Mouse (Mus musculus): ENCODE data around the gene Ifit1bl2.

DNA sequence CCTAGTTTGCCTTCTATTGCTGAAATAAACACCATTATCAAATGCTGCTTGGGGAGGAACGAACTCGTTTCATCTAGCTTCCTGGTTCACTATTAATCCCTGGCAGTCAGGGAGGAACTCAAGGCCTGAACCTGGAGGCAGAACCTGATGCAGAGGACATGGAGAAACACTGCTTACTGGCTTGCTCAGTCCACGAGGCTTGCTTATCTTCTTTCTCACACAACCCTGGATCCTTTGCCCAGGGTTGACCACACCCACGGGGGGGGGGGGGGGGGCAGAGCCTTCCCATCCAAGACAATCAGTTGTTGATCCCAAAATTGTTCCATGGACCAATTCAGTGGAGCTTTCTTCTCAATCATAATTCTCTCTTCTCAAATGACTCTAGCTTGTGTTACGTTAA lies 22.2 kb upstream of the Ifit1bl2 start:
- TF ChIP-seq CTCF (IDR thresholded peaks at IDR 0.05; ENCODE audit: control insufficient read depth, insufficient read depth, low read length) (no peak), POLR2A (IDR thresholded peaks at IDR 0.05; ENCODE audit: borderline replicate concordance, control insufficient read depth, low read depth, low read length) (no peak)
